Mouse (Mus musculus) intestine, embryonic 15.5 days (tissue): ENCODE data around the gene Cts3. TPM values are rescaled to one million over a fixed set of nuclear protein-coding genes. Genes with fewer than 3 reads are reported as not detected.
"Not testable (repeated sequence)": the region's sequence is repeated elsewhere in the genome, so short reads cannot be mapped to it uniquely, and the experiment has no call there.

Experiments used
- ATAC-seq: fragments of 200-750 bp; cut with Nextera tagmentation; 2 replicates; pipeline ENCODE4 v1.8.0; 2017; ENCODE audit warnings: moderate TSS enrichment, moderate library complexity
- H3K27ac ChIP-seq: fragments of 300-500 bp; sonication (generic); 2 replicates; pipeline ENCODE4 v1.5.1; 2015; ENCODE audit warnings: mild to moderate bottlenecking, inconsistent platforms
- H3K27me3 ChIP-seq: fragments of 300-500 bp; sonication (generic); replicated peaks from 2 replicates; pipeline ENCODE4 v1.6.1; 2015; ENCODE audit warnings: inconsistent platforms
- H3K36me3 ChIP-seq: fragments of 300-500 bp; sonication (generic); 2 replicates; pipeline ENCODE4 v1.6.1; 2015; ENCODE audit warnings: inconsistent platforms
- H3K4me1 ChIP-seq: fragments of 300-500 bp; sonication (generic); replicated peaks from 2 replicates; pipeline ENCODE4 v1.6.1; 2015; ENCODE audit warnings: inconsistent platforms
- H3K4me2 ChIP-seq: fragments of 300-500 bp; sonication (generic); replicated peaks from 2 replicates; pipeline ENCODE4 v1.6.1; 2015; ENCODE audit warnings: mild to moderate bottlenecking, inconsistent platforms
- H3K4me3 ChIP-seq: fragments of 300-500 bp; sonication (generic); replicated peaks from 2 replicates; pipeline ENCODE4 v1.5.1; 2015; ENCODE audit warnings: inconsistent platforms
- H3K9ac ChIP-seq: fragments of 300-500 bp; sonication (generic); 2 replicates; pipeline ENCODE4 v1.6.1; 2015; ENCODE audit warnings: inconsistent platforms
- H3K9me3 ChIP-seq: fragments of 300-500 bp; sonication (generic); 2 replicates; pipeline ENCODE4 v1.6.1; 2016; ENCODE audit warnings: inconsistent platforms
- WGBS: fragments of 180-500 bp; shearing (Covaris S2); methylation state at CpG from one replicate; pipeline ENCODE4 v1.1.7; 2015; 5-methylcytosine and 5-hydroxymethylcytosine counted together
- polyA plus RNA-seq: library from polyadenylated mRNA; unstranded; fragments of >200 nt; fragmentation: Nextera tagmentation; extraction: Ambion mirVana; gene quantifications from 2 replicates; pipeline ENCODE4 v1.2.1, GENCODE M21; 2015

Gene Cts3
- not detected in 2 replicates for polyA plus RNA-seq

DNA sequence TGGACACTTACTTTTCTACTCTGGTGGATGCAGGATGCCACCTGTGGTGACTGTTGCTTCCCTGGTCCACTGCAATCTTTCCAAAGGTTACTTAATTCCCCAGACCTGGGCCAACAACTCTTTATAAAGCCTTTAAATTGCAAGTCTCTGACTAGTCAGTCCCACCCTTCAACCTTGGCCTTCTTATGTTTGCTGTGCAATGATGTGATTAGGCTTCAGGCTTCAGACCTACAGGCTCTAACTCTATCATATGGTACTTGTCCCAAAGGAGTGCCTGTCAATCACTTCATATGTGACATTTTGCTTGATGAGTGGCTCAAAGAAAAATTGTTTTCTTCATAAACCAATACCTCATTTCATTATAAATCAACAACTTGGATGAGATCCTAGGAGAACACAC, at the start of gene Cts3:
Cts3 (minus strand) TSS at position 101 of the 400 bp plus-strand sequence.
- Histone ChIP-seq H3K36me3 (no peaks in the 10 kb centered on the region), H3K27me3 (no peaks in the 10 kb centered on the region), H3K4me2 (no peak within 1 kb of the TSS), H3K4me3 (no peak within 1 kb of the TSS), H3K9me3 (no peaks in the 10 kb centered on the region; the same call in 1 of the 2 replicates), H3K27ac (no peak within 1 kb of the TSS), H3K9ac (no peak within 1 kb of the TSS), H3K4me1 (no peaks in the 10 kb centered on the region)
- ATAC-seq = no peak

- not testable (repeated sequence) for H3K4me3 ChIP-seq, H3K27ac ChIP-seq, H3K4me1 ChIP-seq, H3K9ac ChIP-seq, ATAC-seq, H3K9me3 ChIP-seq, H3K4me2 ChIP-seq, H3K27me3 ChIP-seq, H3K36me3 ChIP-seq
- WGBS = 46% methylated on average over 1 of the region's 1 CpGs
Observed at GRCm38 (mm10) chr13:61568074-61568473, 1.9 kb downstream of the Cts3 start, which contains the start of gene Gm49352. Gene Gm49352 (minus strand): TSS chr13:61568174.

- ATAC-seq = no peak
- H3K36me3 ChIP-seq = no peaks in the 10 kb centered on the region
- whole genome bisulfite sequencing = 68% methylated on average over 4 of the region's 4 CpGs
- no peaks in the 10 kb centered on the region for H3K4me1 ChIP-seq
- no peak within 1 kb of the TSS for H3K27ac ChIP-seq
- H3K4me2 ChIP-seq = no peak within 1 kb of the TSS
- H3K4me3 ChIP-seq = no peak within 1 kb of the TSS
- H3K9ac ChIP-seq = no peak within 1 kb of the TSS
- H3K27me3 ChIP-seq = no peaks in the 10 kb centered on the region
- H3K9me3 ChIP-seq = no peaks in the 10 kb centered on the region
Observed at GRCm38 (mm10) chr13:61541631-61542030, 28.3 kb downstream of the Cts3 start, which contains the start of gene Ctsm. Gene Ctsm (minus strand): TSS chr13:61541839.

Other genes starting within 250 kb of the Cts3 start
- gene Cts7, start 211.9 kb downstream of the Cts3 start, polyA plus RNA-seq = not detected in 2 replicates
- gene Ctsm, start 28.3 kb downstream of the Cts3 start, polyA plus RNA-seq = not detected in 2 replicates
- gene Gm49352, start 2.0 kb downstream of the Cts3 start, polyA plus RNA-seq = not detected in 2 replicates